Mouse (Mus musculus) testis, adult 2 months (tissue): Measurements from ENCODE around the gene Cdr2. TPM values are rescaled to one million over a fixed set of nuclear protein-coding genes. Genes with fewer than 3 reads are reported as not detected.
A peak's percentile ranks its signal among the peaks of the same experiment; 100 is the strongest.
"Not testable (repeated sequence)": the region's sequence is repeated elsewhere in the genome, so short reads cannot be mapped to it uniquely, and the experiment has no call there.

Experiments used
- H3K27ac ChIP-seq: fragments of 200-500 bp; 2 replicates; pipeline ENCODE4 v1.5.1; 2012; ENCODE audit warnings: low read depth, low read length; ENCODE audit not compliant: control insufficient read depth, insufficient read depth
- H3K27me3 ChIP-seq: fragments of 200-500 bp; 2 replicates; pipeline ENCODE4 v1.6.1; 2012; ENCODE audit warnings: mild to moderate bottlenecking, low read length, moderate library complexity; ENCODE audit not compliant: control insufficient read depth, insufficient read depth
- H3K36me3 ChIP-seq: fragments of 200-500 bp; 2 replicates; pipeline ENCODE4 v1.6.1; 2012; ENCODE audit warnings: mild to moderate bottlenecking, low read length; ENCODE audit not compliant: control insufficient read depth, insufficient read depth
- H3K4me1 ChIP-seq: fragments of 200-500 bp; 2 replicates; pipeline ENCODE4 v1.6.1; 2012; ENCODE audit warnings: low read length; ENCODE audit not compliant: control insufficient read depth, insufficient read depth
- H3K4me3 ChIP-seq: fragments of 200-500 bp; 2 replicates; pipeline ENCODE4 v1.5.1; 2012; ENCODE audit warnings: low read depth, mild to moderate bottlenecking, low read length, moderate library complexity, mixed read lengths; ENCODE audit not compliant: control insufficient read depth
- CTCF ChIP-seq: fragments of 200-500 bp; IDR thresholded peaks from 2 replicates; pipeline ENCODE4 v1.5.1; 2012; ENCODE audit warnings: low read depth, mild to moderate bottlenecking, inconsistent platforms, low read length, moderate library complexity; ENCODE audit not compliant: control insufficient read depth, insufficient read depth, insufficient replicate concordance
- POLR2A ChIP-seq: fragments of 200-500 bp; IDR thresholded peaks from 2 replicates; pipeline ENCODE4 v1.6.1; 2012; ENCODE audit warnings: low read depth, mild to moderate bottlenecking, inconsistent platforms, low read length, moderate library complexity; ENCODE audit not compliant: control insufficient read depth
- polyA plus RNA-seq: library from polyadenylated mRNA; depleted of rRNA; stranded (reverse); fragments of >200 nt; gene quantifications from 2 replicates; pipeline ENCODE4 v1.2.3, GENCODE M21; 2012

Cdr2 gene
- polyA plus RNA-seq, 1 experiment: 32.2 TPM

- no peak for TF ChIP-seq POLR2A
- TF ChIP-seq CTCF: no peak
- H3K4me3 ChIP-seq: no peak overlapping the region
- no peaks in the 10 kb centered on the region; the same call in 1 of the 2 replicates for H3K36me3 ChIP-seq
- H3K27ac ChIP-seq: no peak overlapping the region
- no peaks in the 10 kb centered on the region for H3K4me1 ChIP-seq
- H3K27me3 ChIP-seq: no peaks in the 10 kb centered on the region
Observed at GRCm38 (mm10) chr7:120969221-120969620, 12.9 kb downstream of the Cdr2 start.

GRCm38 (mm10) chr7:120963126-120963525, 19.0 kb downstream of the Cdr2 start:
- no peak for TF ChIP-seq CTCF
- TF ChIP-seq POLR2A: no peak
- no peaks in the 10 kb centered on the region; the same call in 1 of the 2 replicates for H3K4me1 ChIP-seq

GRCm38 (mm10) chr7:120961893-120962292, 20.2 kb downstream of the Cdr2 start:
- Histone ChIP-seq H3K36me3 (no peaks in the 10 kb centered on the region; the same call in none of the 2 replicates), H3K4me3 (peak overlapping the region; percentile 65), H3K27me3 (no peaks in the 10 kb centered on the region), H3K27ac (no peak overlapping the region), H3K4me1 (no peaks in the 10 kb centered on the region; the same call in 1 of the 2 replicates)
- no peak for TF ChIP-seq CTCF
- TF ChIP-seq POLR2A: no peak

More at GRCm38 (mm10) chr7:120963126-120963525, 19.0 kb downstream of the Cdr2 start:
- H3K36me3 ChIP-seq: no peaks in the 10 kb centered on the region; the same call in none of the 2 replicates
- no peak overlapping the region for H3K4me3 ChIP-seq
- H3K27ac ChIP-seq: no peak overlapping the region
- H3K27me3 ChIP-seq: no peaks in the 10 kb centered on the region

- Histone ChIP-seq H3K4me1 (no peaks in the 10 kb centered on the region; the same call in 1 of the 2 replicates), H3K27ac (no peak overlapping the region), H3K36me3 (no peaks in the 10 kb centered on the region; the same call in none of the 2 replicates), H3K27me3 (no peaks in the 10 kb centered on the region), H3K4me3 (no peak overlapping the region)
- TF ChIP-seq POLR2A (no peak), CTCF (no peak)
Observed at GRCm38 (mm10) chr7:120960601-120961000, 21.5 kb downstream of the Cdr2 start.

GRCm38 (mm10) chr7:120960116-120960515, 22.0 kb downstream of the Cdr2 start:
- Histone ChIP-seq H3K36me3 (no peaks in the 10 kb centered on the region; the same call in none of the 2 replicates), H3K4me1 (no peaks in the 10 kb centered on the region; the same call in 1 of the 2 replicates), H3K27me3 (no peaks in the 10 kb centered on the region), H3K27ac (no peak overlapping the region), H3K4me3 (no peak overlapping the region)
- no peak for TF ChIP-seq CTCF

GRCm38 (mm10) chr7:120953591-120953990, 28.5 kb downstream of the Cdr2 start:
- not testable (repeated sequence) for H3K27me3 ChIP-seq, H3K36me3 ChIP-seq, H3K4me3 ChIP-seq, H3K27ac ChIP-seq, H3K4me1 ChIP-seq

GRCm38 (mm10) chr7:120943936-120944509, 38.1 kb downstream of the Cdr2 start:
- no peaks in the 10 kb centered on the region for H3K4me1 ChIP-seq
- no peak for TF ChIP-seq POLR2A
- no peak for TF ChIP-seq CTCF
- H3K4me3 ChIP-seq: no peak overlapping the region
- H3K27ac ChIP-seq: no peak overlapping the region
- no peaks in the 10 kb centered on the region for H3K27me3 ChIP-seq
- peaks cover 4% of the 10 kb centered on the region; the same call in 1 of the 2 replicates for H3K36me3 ChIP-seq
